Mouse (Mus musculus) C2C12 (cell line): ENCODE data around the gene Slc28a1. TPM values are rescaled to one million over a fixed set of nuclear protein-coding genes. Genes with fewer than 3 reads are reported as not detected.
A peak's percentile ranks its signal among the peaks of the same experiment; 100 is the strongest.

ENCODE experiments used
- H3K27me3 ChIP-seq: one replicate; pipeline ENCODE4 v1.6.1; 2011; ENCODE audit not compliant: control insufficient read depth, insufficient read depth, insufficient read length
- H3K36me3 ChIP-seq: one replicate; pipeline ENCODE4 v1.6.1; 2011; ENCODE audit not compliant: control insufficient read depth, insufficient read depth
- H3K4me3 ChIP-seq: one replicate; pipeline ENCODE4 v1.5.1; 2011; ENCODE audit warnings: mild to moderate bottlenecking, control low read depth; ENCODE audit not compliant: poor library complexity, insufficient read depth, severe bottlenecking
- H3K79me2 ChIP-seq: one replicate; pipeline ENCODE4 v1.6.1; 2011; ENCODE audit not compliant: control insufficient read depth, insufficient read depth
- H3K79me3 ChIP-seq: one replicate; pipeline ENCODE4 v1.6.1; 2011; ENCODE audit warnings: low read depth, control low read depth
- H3ac ChIP-seq: one replicate; pipeline ENCODE3; 2011; ENCODE audit warnings: low read depth; ENCODE audit not compliant: control insufficient read depth, insufficient read length
- CEBPB ChIP-seq: IDR thresholded peaks from one replicate; pipeline ENCODE4 v1.6.1; 2011; ENCODE audit warnings: low read depth, mild to moderate bottlenecking, control low read depth, moderate library complexity
- CTCF ChIP-seq: IDR thresholded peaks from one replicate; pipeline ENCODE4 v1.5.1; 2011; ENCODE audit not compliant: control insufficient read depth, insufficient read depth, insufficient read length
- FOSL1 ChIP-seq: IDR thresholded peaks from one replicate; pipeline ENCODE4 v1.8.0; 2011; ENCODE audit warnings: mild to moderate bottlenecking, low read length; ENCODE audit not compliant: poor library complexity, insufficient read depth, severe bottlenecking
- MAX ChIP-seq: IDR thresholded peaks from one replicate; pipeline ENCODE4 v1.6.1; 2011; ENCODE audit warnings: mild to moderate bottlenecking, control low read depth
- MYOD1 ChIP-seq: IDR thresholded peaks from one replicate; pipeline ENCODE4 v1.6.1; 2011; ENCODE audit warnings: low read depth; ENCODE audit not compliant: control insufficient read depth, insufficient read length
- MYOG ChIP-seq: IDR thresholded peaks from one replicate; pipeline ENCODE4 v1.6.1; 2011; ENCODE audit not compliant: control insufficient read depth, insufficient read length; ENCODE audit errors: extremely low read depth
- USF1 ChIP-seq: IDR thresholded peaks from one replicate; pipeline ENCODE4 v1.6.1; 2011; ENCODE audit warnings: low read depth, mild to moderate bottlenecking, control low read depth, moderate library complexity
- polyA plus RNA-seq: library from polyadenylated mRNA; unstranded; fragments of >200 nt; fragmentation: generic; extraction: Trizol; gene quantifications from one replicate; pipeline ENCODE4 v1.2.1, GENCODE M21; 2012; ENCODE audit warnings: missing spikeins

The Slc28a1 gene
- polyA plus RNA-seq, 1 experiment: 0.01 TPM

GRCm38 (mm10) chr7:81161666-81162065 is 47.1 kb downstream of the Slc28a1 start:
- no peak overlapping the region for H3K4me3 ChIP-seq
- H3ac ChIP-seq: no peak overlapping the region
- H3K36me3 ChIP-seq: no peaks in the 10 kb centered on the region
- H3K79me3 ChIP-seq: no peaks in the 10 kb centered on the region
- peaks cover 14% of the 10 kb centered on the region for H3K27me3 ChIP-seq
- no peaks in the 10 kb centered on the region for H3K79me2 ChIP-seq
- TF ChIP-seq USF1 (no peak), FOSL1 (no peak), MYOG (no peak), MAX (no peak), CEBPB (no peak), CTCF (no peak), MYOD1 (no peak)

GRCm38 (mm10) chr7:81162345-81162744 is 47.7 kb downstream of the Slc28a1 start:
- Histone ChIP-seq H3K27me3 (peaks cover 8% of the 10 kb centered on the region), H3K36me3 (no peaks in the 10 kb centered on the region), H3K79me2 (no peaks in the 10 kb centered on the region), H3ac (no peak overlapping the region), H3K4me3 (no peak overlapping the region), H3K79me3 (no peaks in the 10 kb centered on the region)
- TF ChIP-seq USF1 (no peak), CTCF (peak; percentile 74)

GRCm38 (mm10) chr7:81164411-81164810 is 49.8 kb downstream of the Slc28a1 start:
- Histone ChIP-seq H3K79me3 (no peaks in the 10 kb centered on the region), H3ac (no peak overlapping the region), H3K27me3 (peaks cover 4% of the 10 kb centered on the region), H3K79me2 (no peaks in the 10 kb centered on the region), H3K36me3 (no peaks in the 10 kb centered on the region), H3K4me3 (no peak overlapping the region)
- no peak for TF ChIP-seq CTCF
- no peak for TF ChIP-seq FOSL1
- no peak for TF ChIP-seq MAX
- no peak for TF ChIP-seq USF1

- H3K27me3 ChIP-seq: no peaks in the 10 kb centered on the region
- H3ac ChIP-seq: no peak overlapping the region
- no peaks in the 10 kb centered on the region for H3K79me2 ChIP-seq
- H3K36me3 ChIP-seq: no peaks in the 10 kb centered on the region
- no peak overlapping the region for H3K4me3 ChIP-seq
- TF ChIP-seq USF1: no peak
- no peak for TF ChIP-seq CTCF
- H3K79me3 ChIP-seq: no peaks in the 10 kb centered on the region
Measured at GRCm38 (mm10) chr7:81167124-81167523, 52.5 kb downstream of the Slc28a1 start.

- H3K79me3 ChIP-seq: no peaks in the 10 kb centered on the region
- H3K27me3 ChIP-seq: no peaks in the 10 kb centered on the region
- no peak overlapping the region for H3K4me3 ChIP-seq
- H3K79me2 ChIP-seq: no peaks in the 10 kb centered on the region
- no peaks in the 10 kb centered on the region for H3K36me3 ChIP-seq
- no peak overlapping the region for H3ac ChIP-seq
- no peak for TF ChIP-seq CTCF
- no peak for TF ChIP-seq CEBPB
- no peak for TF ChIP-seq MYOD1
- no peak for TF ChIP-seq MAX
Measured at GRCm38 (mm10) chr7:81169351-81169750, 54.8 kb downstream of the Slc28a1 start.

- H3K36me3 ChIP-seq: no peaks in the 10 kb centered on the region
- no peaks in the 10 kb centered on the region for H3K79me3 ChIP-seq
- H3K4me3 ChIP-seq: no peak overlapping the region
- no peak for TF ChIP-seq MYOG
- TF ChIP-seq CTCF: no peak
- TF ChIP-seq MAX: no peak
- no peak for TF ChIP-seq USF1
- no peak for TF ChIP-seq CEBPB
- TF ChIP-seq FOSL1: no peak
- no peak for TF ChIP-seq MYOD1
- H3K27me3 ChIP-seq: no peaks in the 10 kb centered on the region
- no peaks in the 10 kb centered on the region for H3K79me2 ChIP-seq
- H3ac ChIP-seq: no peak overlapping the region
Measured at GRCm38 (mm10) chr7:81173931-81174330, 59.3 kb downstream of the Slc28a1 start.

GRCm38 (mm10) chr7:81174654-81175053 is 60.1 kb downstream of the Slc28a1 start:
- no peak overlapping the region for H3ac ChIP-seq
- no peak overlapping the region for H3K4me3 ChIP-seq
- H3K36me3 ChIP-seq: no peaks in the 10 kb centered on the region
- H3K79me2 ChIP-seq: no peaks in the 10 kb centered on the region
- no peaks in the 10 kb centered on the region for H3K79me3 ChIP-seq
- H3K27me3 ChIP-seq: no peaks in the 10 kb centered on the region
- no peak for TF ChIP-seq FOSL1
- no peak for TF ChIP-seq CTCF
- TF ChIP-seq MYOD1: no peak
- no peak for TF ChIP-seq MAX
- TF ChIP-seq USF1: no peak
- TF ChIP-seq CEBPB: no peak
- TF ChIP-seq MYOG: no peak
